Mouse (Mus musculus): ENCODE results near the gene Clk4. TPM values are rescaled to one million over a fixed set of nuclear protein-coding genes. Genes with fewer than 3 reads are reported as not detected.

Clk4 gene
- polyA plus RNA-seq, 1 experiment from 2014 or later = 132 TPM

- Histone ChIP-seq H3K4me2 (replicated peaks) (no peak overlapping the region), H3K4me1 (replicated peaks; ENCODE audit: control insufficient read depth, insufficient read depth, low read length) (no peaks in the 10 kb centered on the region), H3K27me3 (ENCODE audit: control insufficient read depth, insufficient read depth, low read length) (no peaks in the 10 kb centered on the region), H3K9ac (no peak overlapping the region), H3K9me3 (ENCODE audit: control insufficient read depth, low read length) (no peaks in the 10 kb centered on the region), H3K4me3 (replicated peaks; ENCODE audit: low read length) (no peak overlapping the region), H3K36me3 (replicated peaks; ENCODE audit: control insufficient read depth, insufficient read depth) (no peaks in the 10 kb centered on the region), H3K27ac (no peak overlapping the region)
- DNase-seq (ENCODE audit: low spot score) (no peak), ATAC-seq (ENCODE audit: low FRiP score) (no peak)
- WGBS = 77% methylated on average over 5 of the region's 5 CpGs
Observed at GRCm38 (mm10) chr11:51302396-51302795, 40.9 kb downstream of the Clk4 start.

- H3K9me3 ChIP-seq (ENCODE audit: control insufficient read depth, low read length) = no peaks in the 10 kb centered on the region
- H3K36me3 ChIP-seq (replicated peaks; ENCODE audit: control insufficient read depth, insufficient read depth) = no peaks in the 10 kb centered on the region
- no peak overlapping the region for H3K4me2 ChIP-seq (replicated peaks)
- no peaks in the 10 kb centered on the region for H3K4me1 ChIP-seq (replicated peaks; ENCODE audit: control insufficient read depth, insufficient read depth, low read length)
- WGBS = 63% methylated on average over 12 of the region's 12 CpGs
- no peak for ATAC-seq (ENCODE audit: low FRiP score)
- DNase-seq (ENCODE audit: low spot score) = no peak
- H3K27me3 ChIP-seq (ENCODE audit: control insufficient read depth, insufficient read depth, low read length) = no peaks in the 10 kb centered on the region
- H3K4me3 ChIP-seq (replicated peaks; ENCODE audit: low read length) = no peak overlapping the region
- H3K27ac ChIP-seq = no peak overlapping the region
- no peak overlapping the region for H3K9ac ChIP-seq
Observed at GRCm38 (mm10) chr11:51303981-51304553, 42.5 kb downstream of the Clk4 start.

- H3K9ac ChIP-seq = no peak overlapping the region
- ATAC-seq (ENCODE audit: low FRiP score) (no peak), DNase-seq (ENCODE audit: low spot score) (no peak)
- 70% methylated on average over 5 of the region's 5 CpGs for WGBS
- no peak overlapping the region for H3K27ac ChIP-seq
- no peak overlapping the region for H3K4me2 ChIP-seq (replicated peaks)
- H3K27me3 ChIP-seq (ENCODE audit: control insufficient read depth, insufficient read depth, low read length) = no peaks in the 10 kb centered on the region
- H3K36me3 ChIP-seq (replicated peaks; ENCODE audit: control insufficient read depth, insufficient read depth) = no peaks in the 10 kb centered on the region
- H3K4me3 ChIP-seq (replicated peaks; ENCODE audit: low read length) = no peak overlapping the region
- H3K9me3 ChIP-seq (ENCODE audit: control insufficient read depth, low read length) = no peaks in the 10 kb centered on the region
- H3K4me1 ChIP-seq (replicated peaks; ENCODE audit: control insufficient read depth, insufficient read depth, low read length) = no peaks in the 10 kb centered on the region
Observed at GRCm38 (mm10) chr11:51308306-51308705, 46.8 kb downstream of the Clk4 start.

- Histone ChIP-seq H3K9me3 (ENCODE audit: control insufficient read depth, low read length) (no peaks in the 10 kb centered on the region), H3K9ac (no peak overlapping the region), H3K27me3 (ENCODE audit: control insufficient read depth, insufficient read depth, low read length) (no peaks in the 10 kb centered on the region), H3K36me3 (replicated peaks; ENCODE audit: control insufficient read depth, insufficient read depth) (no peaks in the 10 kb centered on the region), H3K27ac (no peak overlapping the region), H3K4me3 (replicated peaks; ENCODE audit: low read length) (no peak overlapping the region), H3K4me1 (replicated peaks; ENCODE audit: control insufficient read depth, insufficient read depth, low read length) (no peaks in the 10 kb centered on the region), H3K4me2 (replicated peaks) (no peak overlapping the region)
- no peak for ATAC-seq (ENCODE audit: low FRiP score)
- no peak for DNase-seq (ENCODE audit: low spot score)
- 79% methylated on average over 8 of the region's 8 CpGs for WGBS
Observed at GRCm38 (mm10) chr11:51311846-51312245, 50.3 kb downstream of the Clk4 start.

DNA sequence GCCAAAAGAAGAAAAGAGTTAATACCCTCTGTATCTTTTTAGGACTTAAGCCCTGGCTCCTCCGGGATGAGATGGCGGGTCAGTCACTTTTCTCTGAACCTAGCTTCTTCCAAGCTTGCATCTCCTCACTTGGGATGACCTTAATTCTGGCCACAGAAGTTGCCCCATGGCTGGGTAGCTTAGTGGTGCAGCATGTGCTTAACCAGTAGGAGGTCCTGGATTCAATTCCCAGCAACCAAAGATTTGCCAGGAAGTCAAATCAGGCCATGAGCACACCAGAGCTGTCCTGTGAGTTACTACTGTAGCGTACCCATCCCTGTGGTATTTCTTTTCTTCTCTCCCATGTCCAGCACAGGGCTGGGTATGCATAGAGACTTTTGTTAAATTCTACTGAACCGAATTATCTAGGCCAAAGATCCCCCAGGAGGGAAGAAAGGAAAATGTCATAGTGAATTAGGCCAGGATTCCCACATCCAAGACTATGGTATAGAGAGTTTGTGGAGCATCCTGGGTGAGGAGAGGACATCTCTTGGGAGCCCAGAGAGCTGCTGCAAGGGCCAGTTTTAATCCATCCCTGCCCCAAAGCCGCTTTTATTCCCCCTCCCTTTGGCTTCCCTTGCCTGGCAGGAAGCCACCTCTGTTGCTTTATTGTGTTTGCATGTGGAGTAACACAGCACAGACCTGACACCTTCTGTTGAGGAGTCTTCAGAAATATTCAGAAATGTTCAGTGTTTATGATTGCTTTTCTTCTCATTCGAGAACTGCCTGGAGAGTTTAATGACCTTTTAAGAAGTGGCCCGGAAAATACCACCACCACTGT is 54.7 kb downstream of the Clk4 start:
- Histone ChIP-seq H3K9me3 (ENCODE audit: control insufficient read depth, low read length) (no peaks in the 10 kb centered on the region), H3K9ac (no peak overlapping the region), H3K4me3 (replicated peaks; ENCODE audit: low read length) (no peak overlapping the region), H3K4me2 (replicated peaks) (no peak overlapping the region), H3K36me3 (replicated peaks; ENCODE audit: control insufficient read depth, insufficient read depth) (no peaks in the 10 kb centered on the region), H3K27me3 (ENCODE audit: control insufficient read depth, insufficient read depth, low read length) (no peaks in the 10 kb centered on the region), H3K4me1 (replicated peaks; ENCODE audit: control insufficient read depth, insufficient read depth, low read length) (no peaks in the 10 kb centered on the region), H3K27ac (no peak overlapping the region)
- DNase-seq (ENCODE audit: low spot score) = no peak
- WGBS = 79% methylated on average over 7 of the region's 7 CpGs
- no peak for ATAC-seq (ENCODE audit: low FRiP score)

- no peaks in the 10 kb centered on the region for H3K4me1 ChIP-seq (replicated peaks; ENCODE audit: control insufficient read depth, insufficient read depth, low read length)
- no peak overlapping the region for H3K4me3 ChIP-seq (replicated peaks; ENCODE audit: low read length)
- H3K4me2 ChIP-seq (replicated peaks) = no peak overlapping the region
- no peaks in the 10 kb centered on the region for H3K9me3 ChIP-seq (ENCODE audit: control insufficient read depth, low read length)
- no peaks in the 10 kb centered on the region for H3K36me3 ChIP-seq (replicated peaks; ENCODE audit: control insufficient read depth, insufficient read depth)
- no peak overlapping the region for H3K9ac ChIP-seq
- H3K27ac ChIP-seq = no peak overlapping the region
- ATAC-seq (ENCODE audit: low FRiP score) (no peak), DNase-seq (ENCODE audit: low spot score) (no peak)
- no peaks in the 10 kb centered on the region for H3K27me3 ChIP-seq (ENCODE audit: control insufficient read depth, insufficient read depth, low read length)
Observed at GRCm38 (mm10) chr11:51320609-51321008, 59.1 kb downstream of the Clk4 start.

- Histone ChIP-seq H3K9me3 (ENCODE audit: control insufficient read depth, low read length) (no peaks in the 10 kb centered on the region), H3K27me3 (ENCODE audit: control insufficient read depth, insufficient read depth, low read length) (no peaks in the 10 kb centered on the region), H3K4me2 (replicated peaks) (no peak overlapping the region), H3K36me3 (replicated peaks; ENCODE audit: control insufficient read depth, insufficient read depth) (no peaks in the 10 kb centered on the region), H3K27ac (no peak overlapping the region), H3K4me1 (replicated peaks; ENCODE audit: control insufficient read depth, insufficient read depth, low read length) (no peaks in the 10 kb centered on the region), H3K4me3 (replicated peaks; ENCODE audit: low read length) (no peak overlapping the region), H3K9ac (no peak overlapping the region)
- 57% methylated on average over 6 of the region's 6 CpGs for WGBS
- ATAC-seq (ENCODE audit: low FRiP score) (no peak), DNase-seq (ENCODE audit: low spot score) (peak; percentile 60)
Observed at GRCm38 (mm10) chr11:51326908-51327307, 65.4 kb downstream of the Clk4 start.

DNA sequence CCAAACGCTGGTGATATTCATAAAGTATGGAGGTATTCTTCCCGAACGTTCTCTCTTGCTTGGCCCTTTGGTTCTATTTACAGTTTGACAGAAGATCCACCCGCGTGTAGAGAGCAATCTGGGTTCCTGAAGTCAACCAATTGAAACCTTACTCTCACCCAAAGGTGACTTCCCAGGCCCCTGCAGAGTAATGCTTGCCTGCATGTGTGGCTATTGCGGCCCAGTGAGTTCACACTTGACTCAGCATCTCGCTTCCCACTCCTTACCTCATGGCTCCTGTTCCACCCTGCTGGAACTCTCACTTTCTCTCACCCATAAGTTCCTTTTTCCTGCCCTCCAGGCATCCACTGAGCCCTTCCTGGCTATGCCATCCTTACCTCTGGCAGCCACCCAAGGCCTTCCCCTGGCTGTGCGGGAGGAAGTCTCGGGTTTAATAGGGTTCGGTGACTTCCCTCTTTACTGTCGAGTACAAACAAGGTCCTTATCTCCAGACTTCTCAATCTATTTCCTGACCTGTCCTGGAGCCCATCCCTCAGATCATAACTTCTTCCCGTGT is 66.9 kb downstream of the Clk4 start:
- ATAC-seq (ENCODE audit: low FRiP score) = no peak

DNA sequence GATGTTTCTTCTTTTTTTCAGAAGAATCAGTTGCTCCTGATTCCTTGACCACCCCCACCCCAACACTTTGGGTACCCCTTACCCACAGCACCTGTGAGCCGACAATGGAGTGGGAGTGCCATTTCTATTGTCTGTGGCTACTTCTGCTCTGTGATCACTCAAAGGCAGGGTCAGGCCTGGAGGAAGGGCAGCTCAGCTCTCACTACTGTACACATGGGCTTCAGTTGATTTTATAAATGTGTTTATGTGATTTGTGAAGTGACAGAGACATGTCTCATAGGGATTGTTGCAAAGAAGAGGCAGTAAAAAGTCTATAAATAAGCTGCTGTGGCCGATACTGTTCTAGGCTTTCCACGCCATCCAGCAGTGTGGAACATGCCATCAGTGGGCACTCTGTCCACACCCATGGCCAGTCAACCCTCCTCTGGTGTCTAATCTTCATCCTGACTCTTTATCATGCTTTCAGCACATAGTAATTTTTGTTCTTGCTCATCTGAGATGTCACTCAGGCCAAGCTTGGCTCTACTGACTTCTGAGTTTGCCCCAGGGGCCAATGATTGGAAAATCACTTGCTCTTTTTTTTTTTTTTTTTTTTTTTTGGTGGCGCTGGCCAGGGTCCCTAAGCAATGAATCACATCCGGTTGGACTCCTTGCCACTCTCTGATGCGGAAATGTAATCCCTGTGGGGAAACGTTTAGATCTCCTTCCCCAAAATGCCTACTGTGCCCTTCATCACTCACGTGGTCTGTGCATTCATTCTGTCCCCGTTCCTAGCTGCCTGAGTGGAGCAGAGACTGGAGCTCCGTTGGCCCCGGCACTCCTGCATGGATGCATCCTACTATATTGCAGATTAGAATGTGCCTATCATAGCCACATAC is 68.5 kb downstream of the Clk4 start:
- ATAC-seq (ENCODE audit: low FRiP score) (no peak), DNase-seq (ENCODE audit: low spot score) (no peak)
- Histone ChIP-seq H3K4me3 (replicated peaks; ENCODE audit: low read length) (no peak overlapping the region), H3K36me3 (replicated peaks; ENCODE audit: control insufficient read depth, insufficient read depth) (no peaks in the 10 kb centered on the region), H3K27ac (no peak overlapping the region), H3K9me3 (ENCODE audit: control insufficient read depth, low read length) (no peaks in the 10 kb centered on the region), H3K4me1 (replicated peaks; ENCODE audit: control insufficient read depth, insufficient read depth, low read length) (no peaks in the 10 kb centered on the region), H3K4me2 (replicated peaks) (no peak overlapping the region), H3K27me3 (ENCODE audit: control insufficient read depth, insufficient read depth, low read length) (no peaks in the 10 kb centered on the region), H3K9ac (no peak overlapping the region)
- 83% methylated on average over 11 of the region's 11 CpGs for whole genome bisulfite sequencing

More for the DNA sequence above, 66.9 kb downstream of the Clk4 start:
- Histone ChIP-seq H3K9me3 (ENCODE audit: control insufficient read depth, low read length) (no peaks in the 10 kb centered on the region), H3K27ac (no peak overlapping the region), H3K27me3 (ENCODE audit: control insufficient read depth, insufficient read depth, low read length) (no peaks in the 10 kb centered on the region), H3K4me2 (replicated peaks) (no peak overlapping the region), H3K36me3 (replicated peaks; ENCODE audit: control insufficient read depth, insufficient read depth) (no peaks in the 10 kb centered on the region), H3K4me1 (replicated peaks; ENCODE audit: control insufficient read depth, insufficient read depth, low read length) (no peaks in the 10 kb centered on the region), H3K9ac (no peak overlapping the region), H3K4me3 (replicated peaks; ENCODE audit: low read length) (no peak overlapping the region)
- 85% methylated on average over 12 of the region's 12 CpGs for WGBS
- DNase-seq (ENCODE audit: low spot score) = no peak

Data from hindbrain, embryonic 14.5 days (tissue).